Mouse (Mus musculus) hematopoietic stem cell, adult 5-6 weeks (primary cell): Measurements from ENCODE around the gene Angptl6. TPM values are rescaled to one million over a fixed set of nuclear protein-coding genes. Genes with fewer than 3 reads are reported as not detected.

Experiments
- total RNA-seq: library from RNA; stranded (forward); fragments of 172-1452, 232-1000 nt; gene quantifications from 2 replicates; pipeline ENCODE4 v1.2.3, GENCODE M21; 2017

Angptl6 gene
- total RNA-seq, 1 experiment from 2014 or later, result 0.79 TPM

Other genes starting within 250 kb of the Angptl6 start
- gene Ubl5, start 236.8 kb downstream of the Angptl6 start, total RNA-seq, result 63.3 and 185 TPM in 2 replicates
- gene Fbxl12, start 235.0 kb downstream of the Angptl6 start, total RNA-seq, result 5.3 and 5.7 TPM in 2 replicates
- 8.9 and 13.4 TPM in 2 replicates for gene Pin1, start 227.6 kb downstream of the Angptl6 start, total RNA-seq
- not detected in 2 replicates for gene Olfm2, start 133.4 kb downstream of the Angptl6 start, total RNA-seq
- not detected in 2 replicates for gene Col5a3, start 64.7 kb downstream of the Angptl6 start, total RNA-seq
- not detected in 2 replicates for gene Rdh8, start 61.2 kb downstream of the Angptl6 start, total RNA-seq
- 41.5 and 74.4 TPM in 2 replicates for gene A230050P20Rik, start 11.1 kb downstream of the Angptl6 start, total RNA-seq
- 118 and 137 TPM in 2 replicates for gene Ppan, start 8.4 kb upstream of the Angptl6 start, total RNA-seq
- 128 and 177 TPM in 2 replicates for gene Eif3g, start 18.9 kb upstream of the Angptl6 start, total RNA-seq
- 198 and 242 TPM in 2 replicates for gene Dnmt1, start 80.2 kb upstream of the Angptl6 start, total RNA-seq
- gene S1pr2, start 97.1 kb upstream of the Angptl6 start, total RNA-seq, result 1.9 and 2.2 TPM in 2 replicates
- 26.6 and 35.2 TPM in 2 replicates for gene Mrpl4, start 123.0 kb upstream of the Angptl6 start, total RNA-seq
- 36.2 and 44.7 TPM in 2 replicates for gene Icam1, start 136.3 kb upstream of the Angptl6 start, total RNA-seq
- 3.0 and 7.9 TPM in 2 replicates for gene Icam4, start 149.6 kb upstream of the Angptl6 start, total RNA-seq
- not detected in 2 replicates for gene Icam5, start 152.3 kb upstream of the Angptl6 start, total RNA-seq
- gene Zglp1, start 187.4 kb upstream of the Angptl6 start, total RNA-seq, result not detected in 2 replicates
- gene Gm49373, start 193.4 kb upstream of the Angptl6 start, total RNA-seq, result 0.44 TPM in 1 of 2 replicates, not detected in the other
- 33.6 and 45.2 TPM in 2 replicates for gene Fdx1l, start 193.9 kb upstream of the Angptl6 start, total RNA-seq
- 3.3 and 13.1 TPM in 2 replicates for gene Gm38431, start 212.3 kb upstream of the Angptl6 start, total RNA-seq
- gene Raver1, start 212.3 kb upstream of the Angptl6 start, total RNA-seq, result 13.1 and 23.3 TPM in 2 replicates